Mouse (Mus musculus) forebrain, embryonic 12.5 days (tissue): ENCODE results near the gene Hoxa2. TPM values are rescaled to one million over a fixed set of nuclear protein-coding genes. Genes with fewer than 3 reads are reported as not detected.

ENCODE experiments used
- ATAC-seq: fragments of 200-750 bp; cut with Nextera tagmentation; 2 replicates; pipeline ENCODE4 v1.8.0; 2017; ENCODE audit warnings: moderate TSS enrichment; ENCODE audit not compliant: low FRiP score
- H3K27ac ChIP-seq: fragments of 300-500 bp; sonication (generic); 2 replicates; pipeline ENCODE4 v1.5.1; 2016; ENCODE audit warnings: mild to moderate bottlenecking
- H3K27me3 ChIP-seq: fragments of 300-500 bp; sonication (generic); 2 replicates; pipeline ENCODE4 v1.6.1; 2016; ENCODE audit warnings: mild to moderate bottlenecking
- H3K36me3 ChIP-seq: fragments of 300-500 bp; sonication (generic); replicated peaks from 2 replicates; pipeline ENCODE4 v1.6.1; 2016; ENCODE audit warnings: mild to moderate bottlenecking
- H3K4me1 ChIP-seq: fragments of 300-500 bp; sonication (generic); 2 replicates; pipeline ENCODE4 v1.6.1; 2016
- H3K4me2 ChIP-seq: fragments of 300-500 bp; sonication (generic); 2 replicates; pipeline ENCODE4 v1.6.1; 2016; ENCODE audit warnings: mild to moderate bottlenecking, moderate library complexity
- H3K4me3 ChIP-seq: fragments of 300-500 bp; sonication (generic); replicated peaks from 2 replicates; pipeline ENCODE4 v1.5.1; 2016; ENCODE audit warnings: mild to moderate bottlenecking
- H3K9ac ChIP-seq: fragments of 300-500 bp; sonication (generic); 2 replicates; pipeline ENCODE4 v1.6.1; 2016; ENCODE audit warnings: mild to moderate bottlenecking
- H3K9me3 ChIP-seq: fragments of 300-500 bp; sonication (generic); 2 replicates; pipeline ENCODE4 v1.6.1; 2016
- WGBS: fragments of 180-500 bp; shearing (Covaris S2); methylation state at CpG from one replicate; pipeline ENCODE4 v1.1.7; 2016; 5-methylcytosine and 5-hydroxymethylcytosine counted together
- polyA plus RNA-seq: library from polyadenylated mRNA; unstranded; fragments of >200 nt; fragmentation: Nextera tagmentation; extraction: Ambion mirVana; gene quantifications from 2 replicates; pipeline ENCODE4 v1.2.1, GENCODE M21; 2016

The Hoxa2 gene
- polyA plus RNA-seq, 1 experiment from 2014 or later, result not detected

- WGBS, result 8% methylated on average over 10 of the region's 10 CpGs
- ATAC-seq, result no peak
- Histone ChIP-seq H3K36me3 (no peaks in the 10 kb centered on the region), H3K9ac (no peak overlapping the region), H3K27ac (no peak overlapping the region), H3K4me3 (no peak overlapping the region), H3K9me3 (no peaks in the 10 kb centered on the region), H3K4me2 (no peak overlapping the region), H3K27me3 (peaks cover 100% of the 10 kb centered on the region), H3K4me1 (no peaks in the 10 kb centered on the region)
Observed at GRCm38 (mm10) chr6:52183311-52184080, 18.9 kb upstream of the Hoxa2 start.

DNA sequence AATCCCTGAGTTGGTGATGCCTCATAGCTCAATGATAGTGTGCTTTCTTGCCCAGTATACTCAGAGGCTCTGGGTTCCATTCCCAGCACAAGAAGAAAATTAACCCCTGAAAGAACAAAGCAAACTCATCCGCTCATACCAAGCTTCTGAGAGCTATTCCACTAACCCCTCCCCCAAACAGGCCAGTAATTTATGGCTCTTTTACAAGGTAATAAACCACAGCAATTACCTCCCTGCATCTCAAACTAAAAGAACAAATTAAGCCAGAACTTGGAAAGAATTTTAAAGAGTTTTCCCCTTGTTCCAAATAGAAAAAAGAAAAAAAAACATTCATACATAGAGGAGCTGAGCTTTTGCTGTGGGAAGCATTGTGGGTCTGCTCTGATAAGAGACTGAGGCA, 18.2 kb upstream of the Hoxa2 start:
- H3K9me3 ChIP-seq, result no peaks in the 10 kb centered on the region
- H3K36me3 ChIP-seq, result no peaks in the 10 kb centered on the region
- no peaks in the 10 kb centered on the region for H3K4me1 ChIP-seq
- H3K27ac ChIP-seq, result no peak overlapping the region
- WGBS, result 4% methylated on average over 1 of the region's 1 CpGs
- ATAC-seq, result no peak
- no peak overlapping the region for H3K4me3 ChIP-seq
- no peak overlapping the region for H3K9ac ChIP-seq
- H3K4me2 ChIP-seq, result no peak overlapping the region
- H3K27me3 ChIP-seq, result peaks cover 100% of the 10 kb centered on the region

- H3K4me2 ChIP-seq, result no peak overlapping the region
Observed at GRCm38 (mm10) chr6:52182030-52182429, 17.4 kb upstream of the Hoxa2 start.

GRCm38 (mm10) chr6:52180726-52181125, 16.1 kb upstream of the Hoxa2 start:
- peaks cover 100% of the 10 kb centered on the region for H3K27me3 ChIP-seq

More at GRCm38 (mm10) chr6:52182030-52182429, 17.4 kb upstream of the Hoxa2 start:
- Histone ChIP-seq H3K36me3 (no peaks in the 10 kb centered on the region), H3K9me3 (no peaks in the 10 kb centered on the region), H3K27ac (no peak overlapping the region), H3K27me3 (peaks cover 100% of the 10 kb centered on the region), H3K4me3 (no peak overlapping the region), H3K4me1 (no peaks in the 10 kb centered on the region), H3K9ac (no peak overlapping the region)
- no peak for ATAC-seq
- 10% methylated on average over 2 of the region's 2 CpGs for WGBS

GRCm38 (mm10) chr6:52180213-52180710, 15.6 kb upstream of the Hoxa2 start:
- H3K4me2 ChIP-seq, result no peak overlapping the region

More at GRCm38 (mm10) chr6:52180726-52181125, 16.1 kb upstream of the Hoxa2 start:
- ATAC-seq, result no peak
- 2% methylated on average over 3 of the region's 3 CpGs for WGBS
- Histone ChIP-seq H3K27ac (no peak overlapping the region), H3K4me3 (no peak overlapping the region), H3K9me3 (no peaks in the 10 kb centered on the region), H3K4me1 (peaks cover 3% of the 10 kb centered on the region), H3K9ac (no peak overlapping the region), H3K36me3 (no peaks in the 10 kb centered on the region), H3K4me2 (no peak overlapping the region)

GRCm38 (mm10) chr6:52179690-52180089, 15.1 kb upstream of the Hoxa2 start:
- Histone ChIP-seq H3K27me3 (peaks cover 100% of the 10 kb centered on the region), H3K27ac (no peak overlapping the region), H3K4me1 (peaks cover 6% of the 10 kb centered on the region), H3K4me2 (no peak overlapping the region), H3K9me3 (no peaks in the 10 kb centered on the region), H3K4me3 (no peak overlapping the region), H3K36me3 (no peaks in the 10 kb centered on the region), H3K9ac (no peak overlapping the region)
- no peak for ATAC-seq
- WGBS, result 2% methylated on average over 10 of the region's 10 CpGs

More at GRCm38 (mm10) chr6:52180213-52180710, 15.6 kb upstream of the Hoxa2 start:
- Histone ChIP-seq H3K27ac (no peak overlapping the region), H3K27me3 (peaks cover 100% of the 10 kb centered on the region), H3K4me3 (no peak overlapping the region), H3K4me1 (peaks cover 6% of the 10 kb centered on the region), H3K9me3 (no peaks in the 10 kb centered on the region), H3K36me3 (no peaks in the 10 kb centered on the region), H3K9ac (no peak overlapping the region)
- WGBS, result under 1% methylated on average over 11 of the region's 11 CpGs
- no peak for ATAC-seq

GRCm38 (mm10) chr6:52178918-52179665, 14.5 kb upstream of the Hoxa2 start:
- Histone ChIP-seq H3K4me3 (no peak overlapping the region), H3K27ac (no peak overlapping the region), H3K9ac (no peak overlapping the region), H3K36me3 (no peaks in the 10 kb centered on the region), H3K9me3 (no peaks in the 10 kb centered on the region), H3K4me1 (peaks cover 6% of the 10 kb centered on the region), H3K4me2 (no peak overlapping the region), H3K27me3 (peaks cover 98% of the 10 kb centered on the region)
- 0% methylated on average over 4 of the region's 4 CpGs for WGBS
- no peak for ATAC-seq

DNA sequence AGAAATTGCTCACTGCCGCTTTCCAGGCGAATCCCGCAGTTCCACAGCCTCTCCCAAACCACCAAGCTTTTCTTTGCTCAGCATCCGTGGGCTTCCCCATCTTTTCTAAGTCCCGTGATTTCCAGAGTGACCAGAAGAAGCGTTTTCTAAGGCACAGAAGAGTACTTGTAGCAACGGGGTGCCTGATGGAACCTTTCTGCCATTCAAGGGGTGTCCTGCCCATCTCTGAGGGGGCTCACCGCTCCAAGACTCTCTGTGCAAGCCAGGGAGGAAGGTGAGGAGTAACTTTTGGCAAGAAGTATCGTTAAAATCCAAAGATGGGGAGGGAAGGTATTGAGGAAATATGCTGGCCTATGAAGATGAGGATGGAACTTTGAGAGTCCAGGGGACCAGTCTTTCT, 13.2 kb upstream of the Hoxa2 start:
- no peak overlapping the region for H3K4me3 ChIP-seq
- no peak overlapping the region for H3K4me2 ChIP-seq
- H3K9me3 ChIP-seq, result no peaks in the 10 kb centered on the region
- H3K27ac ChIP-seq, result no peak overlapping the region
- H3K4me1 ChIP-seq, result peaks cover 6% of the 10 kb centered on the region
- 2% methylated on average over 9 of the region's 9 CpGs for WGBS
- ATAC-seq, result no peak
- no peaks in the 10 kb centered on the region for H3K36me3 ChIP-seq
- H3K27me3 ChIP-seq, result peaks cover 97% of the 10 kb centered on the region
- H3K9ac ChIP-seq, result no peak overlapping the region

DNA sequence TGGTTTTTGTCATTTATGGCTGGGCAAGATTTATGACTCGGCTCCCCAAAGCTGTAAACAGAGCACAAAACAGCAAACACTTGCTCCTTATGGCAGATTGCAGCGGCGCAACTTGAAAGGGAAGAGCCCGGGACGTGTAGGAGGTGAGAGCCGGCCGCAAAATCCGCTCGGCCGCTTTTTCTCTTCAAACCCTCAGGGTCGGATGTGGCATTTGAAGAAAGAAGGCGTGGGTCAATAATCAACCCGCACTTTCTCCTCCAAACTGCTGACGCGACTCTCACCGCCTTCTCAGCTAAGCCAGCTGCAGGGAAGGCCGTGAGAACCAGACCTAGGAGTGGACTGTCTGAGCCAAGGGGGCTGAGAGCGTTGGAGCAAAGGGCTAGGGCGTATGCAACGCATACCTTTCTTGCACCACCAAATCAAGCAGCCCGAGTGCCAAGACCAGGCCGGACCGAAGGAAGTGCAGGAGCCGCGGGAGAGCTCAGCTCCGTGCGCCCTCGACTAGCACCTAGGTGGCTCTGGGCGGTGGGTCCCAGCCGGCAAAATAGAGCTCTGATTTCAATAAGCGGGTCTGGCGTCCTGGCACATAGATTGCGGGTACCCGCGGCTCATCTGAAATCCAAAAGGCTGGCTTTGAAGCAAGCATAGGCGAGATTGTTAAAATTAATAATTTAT, 12.6 kb upstream of the Hoxa2 start, which contains the start of gene 5730596B20Rik:
TSS of gene 5730596B20Rik (plus strand) at position 438 of the 675 bp plus-strand sequence.
- Histone ChIP-seq H3K4me2 (no peak within 1 kb of the TSS), H3K27ac (no peak within 1 kb of the TSS), H3K4me1 (peaks cover 12% of the 10 kb centered on the region), H3K9ac (no peak within 1 kb of the TSS), H3K27me3 (peaks cover 97% of the 10 kb centered on the region), H3K9me3 (no peaks in the 10 kb centered on the region), H3K4me3 (no peak within 1 kb of the TSS), H3K36me3 (no peaks in the 10 kb centered on the region)
- under 1% methylated on average over 36 of the region's 36 CpGs for WGBS
- no peak for ATAC-seq

DNA sequence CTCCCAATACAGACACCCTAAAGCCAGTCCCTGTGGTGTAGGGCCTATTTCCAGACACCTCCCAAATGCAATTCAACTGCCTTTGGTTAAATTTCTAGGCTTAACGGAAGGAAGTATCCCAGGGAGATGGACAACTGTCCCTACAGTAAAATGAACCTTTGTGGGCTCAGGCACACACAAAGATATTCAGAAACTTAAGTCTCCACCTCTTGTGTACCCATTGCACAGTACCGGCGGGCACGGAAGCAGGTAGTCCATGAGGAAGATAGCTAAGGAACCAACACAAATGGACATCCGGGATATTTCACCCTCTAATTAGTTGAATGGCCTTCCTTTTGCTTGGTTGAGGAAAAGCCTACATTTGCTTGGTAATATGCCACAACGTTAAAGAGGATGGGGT, 11.8 kb upstream of the Hoxa2 start:
- Histone ChIP-seq H3K9ac (no peak overlapping the region), H3K4me3 (no peak overlapping the region), H3K9me3 (no peaks in the 10 kb centered on the region), H3K36me3 (no peaks in the 10 kb centered on the region), H3K4me2 (no peak overlapping the region), H3K27ac (no peak overlapping the region), H3K4me1 (peaks cover 13% of the 10 kb centered on the region), H3K27me3 (peaks cover 97% of the 10 kb centered on the region)
- WGBS, result 3% methylated on average over 6 of the region's 6 CpGs
- no peak for ATAC-seq

DNA sequence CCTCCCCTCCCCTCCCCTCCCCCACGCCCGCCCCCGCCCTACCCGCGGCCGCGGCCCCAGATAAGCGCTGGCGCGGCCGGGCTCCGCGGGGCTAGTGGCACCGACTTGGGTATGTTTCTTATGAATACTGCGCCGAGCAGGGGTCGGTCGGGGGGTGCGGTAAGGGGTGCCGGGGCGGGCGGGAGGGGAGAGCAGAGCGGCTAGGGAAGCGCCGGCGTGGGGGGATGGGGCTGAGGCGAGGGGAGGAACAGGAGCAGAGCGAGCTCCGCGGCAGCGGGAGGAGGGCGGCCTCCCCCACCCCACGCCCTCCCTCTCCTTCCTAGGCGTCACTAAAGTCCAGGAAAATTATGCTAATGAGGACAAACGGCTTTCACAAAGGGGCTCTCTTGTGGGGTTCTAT, 11.2 kb upstream of the Hoxa2 start:
- no peaks in the 10 kb centered on the region for H3K9me3 ChIP-seq
- WGBS, result 1% methylated on average over 23 of the region's 35 CpGs
- H3K27me3 ChIP-seq, result peaks cover 97% of the 10 kb centered on the region
- no peak for ATAC-seq
- H3K36me3 ChIP-seq, result no peaks in the 10 kb centered on the region
- H3K27ac ChIP-seq, result no peak overlapping the region
- peaks cover 13% of the 10 kb centered on the region for H3K4me1 ChIP-seq
- no peak overlapping the region for H3K4me2 ChIP-seq
- H3K4me3 ChIP-seq, result peak overlapping the region; percentile 15
- no peak overlapping the region for H3K9ac ChIP-seq
